Mouse (Mus musculus) embryonic facial prominence, embryonic 15.5 days (tissue): ENCODE measurements around the gene H13. TPM values are rescaled to one million over a fixed set of nuclear protein-coding genes. Genes with fewer than 3 reads are reported as not detected.

Experiments
- ATAC-seq: fragments of 200-750 bp; cut with Nextera tagmentation; 2 replicates; pipeline ENCODE4 v1.8.0; 2017; ENCODE audit warnings: low read depth, moderate TSS enrichment; ENCODE audit not compliant: insufficient number of reproducible peaks, low FRiP score, low TSS enrichment
- H3K27ac ChIP-seq: fragments of 300-500 bp; sonication (generic); replicated peaks from 2 replicates; pipeline ENCODE4 v1.5.1; 2015; ENCODE audit warnings: mild to moderate bottlenecking, inconsistent platforms
- H3K27me3 ChIP-seq: fragments of 300-500 bp; sonication (generic); 2 replicates; pipeline ENCODE4 v1.6.1; 2015; ENCODE audit warnings: inconsistent platforms
- H3K36me3 ChIP-seq: fragments of 300-500 bp; sonication (generic); 2 replicates; pipeline ENCODE4 v1.6.1; 2015; ENCODE audit warnings: mild to moderate bottlenecking, inconsistent platforms
- H3K4me1 ChIP-seq: fragments of 300-500 bp; sonication (generic); 2 replicates; pipeline ENCODE4 v1.6.1; 2015; ENCODE audit warnings: inconsistent platforms
- H3K4me2 ChIP-seq: fragments of 300-500 bp; sonication (generic); replicated peaks from 2 replicates; pipeline ENCODE4 v1.6.1; 2015; ENCODE audit warnings: mild to moderate bottlenecking, inconsistent platforms
- H3K4me3 ChIP-seq: fragments of 300-500 bp; sonication (generic); replicated peaks from 2 replicates; pipeline ENCODE4 v1.5.1; 2015; ENCODE audit warnings: mild to moderate bottlenecking, inconsistent platforms
- H3K9ac ChIP-seq: fragments of 300-500 bp; sonication (generic); 2 replicates; pipeline ENCODE4 v1.6.1; 2015; ENCODE audit warnings: inconsistent platforms
- H3K9me3 ChIP-seq: fragments of 300-500 bp; sonication (generic); replicated peaks from 2 replicates; pipeline ENCODE4 v1.6.1; 2016; ENCODE audit warnings: inconsistent platforms
- WGBS: fragments of 180-500 bp; shearing (Covaris S2); methylation state at CpG from one replicate; pipeline ENCODE4 v1.1.7; 2015; 5-methylcytosine and 5-hydroxymethylcytosine counted together
- polyA plus RNA-seq: library from polyadenylated mRNA; unstranded; fragments of >200 nt; fragmentation: Nextera tagmentation; extraction: Ambion mirVana; gene quantifications from 2 replicates; pipeline ENCODE4 v1.2.1, GENCODE M21; 2015

The H13 gene
- polyA plus RNA-seq, 1 experiment from 2014 or later: 137 TPM

DNA sequence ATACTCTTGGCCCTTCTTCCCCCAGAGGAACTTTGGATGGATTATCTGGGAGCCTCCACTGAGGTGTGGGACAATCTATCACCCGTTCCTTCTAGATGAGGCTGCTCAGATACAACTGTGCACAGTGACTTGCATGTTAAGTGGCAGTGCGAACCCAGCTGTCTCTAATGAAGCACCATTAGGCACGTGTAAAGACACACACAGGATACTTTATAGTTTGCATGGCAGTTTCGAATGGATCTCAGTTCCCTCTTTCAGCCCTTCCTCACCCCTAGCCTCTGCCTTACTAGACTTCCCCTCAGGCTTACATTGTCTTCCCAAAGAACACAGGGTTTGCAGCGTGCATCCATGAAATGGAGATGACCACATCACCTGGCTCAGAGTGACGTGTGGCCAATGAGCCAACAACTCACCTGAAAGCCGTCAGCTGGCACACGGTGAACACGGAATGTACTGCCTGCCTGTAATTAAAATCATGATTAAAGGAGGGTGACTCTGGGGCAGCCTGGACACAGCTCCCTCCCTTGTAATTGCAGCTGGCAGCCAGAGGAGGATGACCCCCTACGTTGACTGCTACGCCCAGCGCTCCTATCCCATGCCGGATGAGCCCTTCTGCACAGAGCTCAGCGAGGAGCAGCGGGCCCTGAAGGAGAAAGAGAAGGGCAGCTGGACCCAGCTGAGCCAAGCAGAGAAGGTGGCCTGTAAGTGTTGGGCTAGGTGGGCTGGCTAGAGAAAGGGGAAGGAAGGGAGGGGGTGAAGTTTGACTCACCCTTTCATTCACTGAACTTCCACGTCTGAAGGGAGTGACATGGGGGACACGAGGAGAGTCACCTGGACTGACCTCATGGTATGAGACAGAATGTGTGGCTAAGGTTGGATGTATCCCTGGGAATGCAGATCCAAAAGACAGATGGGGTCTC lies 87.5 kb downstream of the H13 start:
- Histone ChIP-seq H3K9me3 (no peaks in the 10 kb centered on the region), H3K27ac (no peak overlapping the region), H3K4me1 (peaks cover 26% of the 10 kb centered on the region), H3K36me3 (no peaks in the 10 kb centered on the region), H3K9ac (no peak overlapping the region), H3K4me3 (no peak overlapping the region), H3K4me2 (no peak overlapping the region), H3K27me3 (no peaks in the 10 kb centered on the region)
- WGBS: 64% methylated on average over 17 of the region's 17 CpGs
- ATAC-seq: no peak

DNA sequence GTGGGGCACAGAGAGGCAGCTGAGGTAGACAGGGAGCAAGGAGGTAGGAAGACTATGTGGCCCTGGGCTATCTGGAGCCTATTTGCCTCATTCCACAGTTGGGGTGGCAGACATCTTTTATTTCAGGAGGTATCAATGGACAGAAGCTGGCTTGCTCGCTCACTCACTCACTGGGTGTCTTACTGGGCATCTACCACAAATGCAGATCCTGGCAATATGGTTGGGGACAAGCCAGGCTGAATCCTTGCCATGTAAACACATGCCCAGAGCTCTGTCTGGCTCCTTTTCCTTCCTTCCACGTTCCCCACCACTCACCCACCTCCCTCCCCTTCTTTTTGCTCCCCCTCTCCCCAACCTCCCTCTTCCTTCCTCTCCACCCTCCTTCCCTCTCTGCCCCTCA lies 88.2 kb downstream of the H13 start:
- Histone ChIP-seq H3K9ac (no peak overlapping the region), H3K4me2 (no peak overlapping the region), H3K4me3 (no peak overlapping the region), H3K27me3 (no peaks in the 10 kb centered on the region), H3K27ac (no peak overlapping the region), H3K36me3 (no peaks in the 10 kb centered on the region), H3K4me1 (peaks cover 26% of the 10 kb centered on the region), H3K9me3 (no peaks in the 10 kb centered on the region)
- ATAC-seq: no peak
- 68% methylated on average over 2 of the region's 2 CpGs for WGBS

Other genes starting within 250 kb of the H13 start
- gene Defb23, start 204.8 kb upstream of the H13 start, polyA plus RNA-seq: not detected in 2 replicates
- gene Defb20, start 192.4 kb upstream of the H13 start, polyA plus RNA-seq: not detected in 2 replicates
- gene Defb22, start 179.3 kb upstream of the H13 start, polyA plus RNA-seq: not detected in 2 replicates
- gene Defb26, start 157.8 kb upstream of the H13 start, polyA plus RNA-seq: not detected in 2 replicates
- not detected in 2 replicates for gene Defb28, start 151.2 kb upstream of the H13 start, polyA plus RNA-seq
- gene Defb29, start 129.4 kb upstream of the H13 start, polyA plus RNA-seq: not detected in 2 replicates
- gene Gm17416, start 100.1 kb upstream of the H13 start, polyA plus RNA-seq: not detected in 2 replicates
- not detected in 2 replicates for gene Defb21, start 96.7 kb upstream of the H13 start, polyA plus RNA-seq
- not detected in 2 replicates for gene Defb19, start 89.1 kb upstream of the H13 start, polyA plus RNA-seq
- gene Defb45, start 70.1 kb upstream of the H13 start, polyA plus RNA-seq: not detected in 2 replicates
- not detected in 2 replicates for gene Defb36, start 65.1 kb upstream of the H13 start, polyA plus RNA-seq
- gene Defb25, start 46.4 kb upstream of the H13 start, polyA plus RNA-seq: 1.5 and 3.4 TPM in 2 replicates
- 5.0 and 5.3 TPM in 2 replicates for gene Rem1, start 42.5 kb upstream of the H13 start, polyA plus RNA-seq
- gene Mcts2, start 17.6 kb downstream of the H13 start, polyA plus RNA-seq: 24.7 and 27.3 TPM in 2 replicates
- 142 and 160 TPM in 2 replicates for gene Id1, start 66.8 kb downstream of the H13 start, polyA plus RNA-seq
- 37.7 and 37.9 TPM in 2 replicates for gene Cox4i2, start 84.7 kb downstream of the H13 start, polyA plus RNA-seq
- 99.1 and 99.7 TPM in 2 replicates for gene Bcl2l1, start 162.3 kb downstream of the H13 start, polyA plus RNA-seq
- 60.1 and 60.6 TPM in 2 replicates for gene Tpx2, start 178.5 kb downstream of the H13 start, polyA plus RNA-seq
- 0.73 and 0.92 TPM in 2 replicates for gene Mylk2, start 241.9 kb downstream of the H13 start, polyA plus RNA-seq